Mouse (Mus musculus): ENCODE data around the gene Tspan18. TPM values are rescaled to one million over a fixed set of nuclear protein-coding genes. Genes with fewer than 3 reads are reported as not detected.

Tspan18 gene
- polyA plus RNA-seq, 1 experiment = 158 TPM

GRCm38 (mm10) chr2:93277486-93277885 lies 56.8 kb downstream of the Tspan18 start:
- no peak overlapping the region for H3K4me3 ChIP-seq (replicated peaks; ENCODE audit: extremely low read depth, low read depth, low read length)
- H3K4me1 ChIP-seq (ENCODE audit: control insufficient read depth, insufficient read depth, low read length) = peaks cover 10% of the 10 kb centered on the region
- no peak for DNase-seq
- no peak for TF ChIP-seq POLR2A (IDR thresholded peaks at IDR 0.05; ENCODE audit: borderline replicate concordance, extremely low read depth, low read depth, low read length)
- TF ChIP-seq CTCF (IDR thresholded peaks at IDR 0.05; ENCODE audit: insufficient read depth, low read length) = no peak
- 30% methylated on average over 4 of the region's 4 CpGs for WGBS

- Histone ChIP-seq H3K4me3 (replicated peaks; ENCODE audit: extremely low read depth, low read depth, low read length) (no peak overlapping the region), H3K4me1 (ENCODE audit: control insufficient read depth, insufficient read depth, low read length) (peaks cover 6% of the 10 kb centered on the region; the same call in 1 of the 2 replicates)
- no peak for TF ChIP-seq POLR2A (IDR thresholded peaks at IDR 0.05; ENCODE audit: borderline replicate concordance, extremely low read depth, low read depth, low read length)
- TF ChIP-seq CTCF (IDR thresholded peaks at IDR 0.05; ENCODE audit: insufficient read depth, low read length) = no peak
- DNase-seq = no peak
- 86% methylated on average over 7 of the region's 7 CpGs for WGBS
Measured at GRCm38 (mm10) chr2:93276026-93276425, 58.3 kb downstream of the Tspan18 start.

GRCm38 (mm10) chr2:93273916-93274315 lies 60.4 kb downstream of the Tspan18 start:
- DNase-seq = no peak
- TF ChIP-seq POLR2A (IDR thresholded peaks at IDR 0.05; ENCODE audit: borderline replicate concordance, extremely low read depth, low read depth, low read length) (no peak), CTCF (IDR thresholded peaks at IDR 0.05; ENCODE audit: insufficient read depth, low read length) (no peak)
- Histone ChIP-seq H3K4me3 (replicated peaks; ENCODE audit: extremely low read depth, low read depth, low read length) (no peak overlapping the region), H3K4me1 (ENCODE audit: control insufficient read depth, insufficient read depth, low read length) (peaks cover 14% of the 10 kb centered on the region)
- WGBS = 65% methylated on average over 1 of the region's 1 CpGs

- WGBS = 28% methylated on average over 5 of the region's 5 CpGs
- no peak for DNase-seq
- TF ChIP-seq CTCF (IDR thresholded peaks at IDR 0.05; ENCODE audit: insufficient read depth, low read length) (no peak), POLR2A (IDR thresholded peaks at IDR 0.05; ENCODE audit: borderline replicate concordance, extremely low read depth, low read depth, low read length) (no peak)
- H3K4me3 ChIP-seq (replicated peaks; ENCODE audit: extremely low read depth, low read depth, low read length) = no peak overlapping the region
- H3K4me1 ChIP-seq (ENCODE audit: control insufficient read depth, insufficient read depth, low read length) = peaks cover 17% of the 10 kb centered on the region
Measured at GRCm38 (mm10) chr2:93270083-93270482, 64.2 kb downstream of the Tspan18 start.

GRCm38 (mm10) chr2:93269611-93270010 lies 64.7 kb downstream of the Tspan18 start:
- DNase-seq = no peak
- Histone ChIP-seq H3K4me3 (replicated peaks; ENCODE audit: extremely low read depth, low read depth, low read length) (no peak overlapping the region), H3K4me1 (ENCODE audit: control insufficient read depth, insufficient read depth, low read length) (peaks cover 17% of the 10 kb centered on the region)
- TF ChIP-seq CTCF (IDR thresholded peaks at IDR 0.05; ENCODE audit: insufficient read depth, low read length) (no peak), POLR2A (IDR thresholded peaks at IDR 0.05; ENCODE audit: borderline replicate concordance, extremely low read depth, low read depth, low read length) (no peak)
- WGBS = 87% methylated on average over 10 of the region's 10 CpGs

GRCm38 (mm10) chr2:93268711-93269270 lies 65.5 kb downstream of the Tspan18 start:
- Histone ChIP-seq H3K4me3 (replicated peaks; ENCODE audit: extremely low read depth, low read depth, low read length) (no peak overlapping the region), H3K4me1 (ENCODE audit: control insufficient read depth, insufficient read depth, low read length) (peaks cover 17% of the 10 kb centered on the region)
- TF ChIP-seq CTCF (IDR thresholded peaks at IDR 0.05; ENCODE audit: insufficient read depth, low read length) (no peak), POLR2A (IDR thresholded peaks at IDR 0.05; ENCODE audit: borderline replicate concordance, extremely low read depth, low read depth, low read length) (no peak)
- 61% methylated on average over 3 of the region's 3 CpGs for WGBS
- no peak for DNase-seq

- DNase-seq = no peak
Measured at GRCm38 (mm10) chr2:93267791-93268190, 66.5 kb downstream of the Tspan18 start.

GRCm38 (mm10) chr2:93266565-93267169 lies 67.6 kb downstream of the Tspan18 start:
- TF ChIP-seq CTCF (IDR thresholded peaks at IDR 0.05; ENCODE audit: insufficient read depth, low read length) = no peak
- no peak for TF ChIP-seq POLR2A (IDR thresholded peaks at IDR 0.05; ENCODE audit: borderline replicate concordance, extremely low read depth, low read depth, low read length)
- Histone ChIP-seq H3K4me3 (replicated peaks; ENCODE audit: extremely low read depth, low read depth, low read length) (no peak overlapping the region), H3K4me1 (ENCODE audit: control insufficient read depth, insufficient read depth, low read length) (peaks cover 24% of the 10 kb centered on the region)
- 67% methylated on average over 7 of the region's 7 CpGs for WGBS
- DNase-seq = no peak

More at GRCm38 (mm10) chr2:93267791-93268190, 66.5 kb downstream of the Tspan18 start:
- no peak overlapping the region for H3K4me3 ChIP-seq (replicated peaks; ENCODE audit: extremely low read depth, low read depth, low read length)
- TF ChIP-seq POLR2A (IDR thresholded peaks at IDR 0.05; ENCODE audit: borderline replicate concordance, extremely low read depth, low read depth, low read length) (no peak), CTCF (IDR thresholded peaks at IDR 0.05; ENCODE audit: insufficient read depth, low read length) (no peak)
- WGBS = 37% methylated on average over 4 of the region's 4 CpGs
- H3K4me1 ChIP-seq (ENCODE audit: control insufficient read depth, insufficient read depth, low read length) = peaks cover 17% of the 10 kb centered on the region

- 38% methylated on average over 5 of the region's 5 CpGs for WGBS
- peaks cover 23% of the 10 kb centered on the region for H3K4me1 ChIP-seq (ENCODE audit: control insufficient read depth, insufficient read depth, low read length)
- no peak for TF ChIP-seq CTCF (IDR thresholded peaks at IDR 0.05; ENCODE audit: insufficient read depth, low read length)
- no peak for TF ChIP-seq POLR2A (IDR thresholded peaks at IDR 0.05; ENCODE audit: borderline replicate concordance, extremely low read depth, low read depth, low read length)
- DNase-seq = no peak
- H3K4me3 ChIP-seq (replicated peaks; ENCODE audit: extremely low read depth, low read depth, low read length) = no peak overlapping the region
Measured at GRCm38 (mm10) chr2:93262291-93263285, 71.7 kb downstream of the Tspan18 start.

Data from lung, adult 2 months (tissue).